8 mouse cellular contexts compared by ENCODE assay signal in the genomic region with DNA sequence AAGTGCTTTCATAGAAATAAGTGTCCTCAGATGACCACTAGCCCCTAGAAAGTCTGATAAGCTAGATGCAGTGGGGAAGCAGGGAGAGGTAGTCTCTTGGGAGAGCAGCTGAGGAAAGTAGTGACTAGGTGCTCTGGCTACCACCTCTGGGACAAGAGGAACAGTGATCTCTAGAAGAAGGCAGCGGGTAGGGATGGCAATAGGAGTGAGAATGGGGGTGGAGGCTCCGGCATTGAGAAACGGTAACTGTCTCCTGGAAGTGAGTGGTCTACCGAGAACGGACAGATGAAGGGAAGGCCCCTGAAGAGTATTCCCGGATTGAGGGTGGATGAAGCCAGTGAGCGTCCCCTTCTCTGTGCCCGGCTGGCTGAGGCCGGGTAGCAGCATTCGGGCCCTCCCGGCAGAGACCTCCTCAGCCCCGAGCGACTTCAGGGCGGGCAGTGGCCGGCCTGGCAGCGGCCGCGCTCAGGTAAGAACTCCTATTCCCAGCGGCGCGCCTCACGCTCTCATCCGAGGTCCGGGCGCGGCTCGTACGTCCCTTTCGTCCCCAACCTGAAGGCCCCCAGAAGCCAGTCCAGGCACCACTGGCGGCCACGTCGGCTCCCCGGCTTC. TPM values are rescaled to one million over a fixed set of nuclear protein-coding genes. Genes with fewer than 3 reads are reported as not detected.
DNase-seq lines count a peak whose midpoint lies in the region; ATAC-seq and TF ChIP-seq lines count a peak whose summit lies in the region.

No protein-coding gene starts in this region.

- peak overlapping the region; percentile 68 for H3K27ac ChIP-seq in heart, embryonic 13.5 days (replicated peaks)
- peak overlapping the region; percentile 23 for H3K27ac ChIP-seq in liver, embryonic 14.5 days
- H3K27ac ChIP-seq in stomach, postnatal 0 days (replicated peaks): peak overlapping the region; percentile 73

- TF ChIP-seq POLR2A in lung, adult 2 months (IDR thresholded peaks at IDR 0.05; ENCODE audit: borderline replicate concordance, extremely low read depth, low read depth, low read length): no peak

- 1% methylated on average over 33 of the region's 33 CpGs for WGBS in lung, adult 2 months
- under 1% methylated on average over 33 of the region's 33 CpGs for WGBS in heart, embryonic 13.5 days
- under 1% methylated on average over 33 of the region's 33 CpGs for WGBS in liver, embryonic 14.5 days (ENCODE audit: insufficient replicate concordance)
- WGBS in stomach, postnatal 0 days: under 1% methylated on average over 27 of the region's 33 CpGs

- peak overlapping the region; percentile 90 for H3K4me2 ChIP-seq in heart, embryonic 13.5 days
- peak overlapping the region; percentile 91 for H3K4me2 ChIP-seq in liver, embryonic 14.5 days (ENCODE audit: low read depth)
- peak overlapping the region; percentile 92 for H3K4me2 ChIP-seq in stomach, postnatal 0 days (replicated peaks; ENCODE audit: low read depth)

- peaks cover 12% of the 10 kb centered on the region for H3K4me1 ChIP-seq in lung, adult 2 months (ENCODE audit: control insufficient read depth, insufficient read depth, low read length)
- H3K4me1 ChIP-seq in heart, embryonic 13.5 days: peaks cover 22% of the 10 kb centered on the region
- peaks cover 7 to 9% of the 10 kb centered on the region in 2 experiments for H3K4me1 ChIP-seq in liver, embryonic 14.5 days (replicated peaks; ENCODE audit: control insufficient read depth in 2 of 2, insufficient read depth in 2 of 2, low read length in 1 of 2)
- H3K4me1 ChIP-seq in stomach, postnatal 0 days (replicated peaks; ENCODE audit: control insufficient read depth, insufficient read depth): no peaks in the 10 kb centered on the region

- DNase-seq in lung, adult 2 months: no peak
- DNase-seq in lung, postnatal 36 days: no peak
- DNase-seq in brain, adult 2 months (ENCODE audit: low read depth, low spot score): peak; percentile 31
- DNase-seq in liver, embryonic 14.5 days (ENCODE audit: low read depth in 3 of 3, low spot score in 3 of 3): peak in 1 of 3 experiments; percentile 26
- peak; percentile 28 for DNase-seq in stomach, postnatal 0 days (ENCODE audit: low spot score)
- no peak for DNase-seq in layer of hippocampus, postnatal 25 days (ENCODE audit: extremely low spot score in 1 of 2, low spot score in 1 of 2)
- no peak for DNase-seq in lung, postnatal 10 days

- H3K9me3 ChIP-seq in heart, embryonic 13.5 days: no peaks in the 10 kb centered on the region
- H3K9me3 ChIP-seq in liver, embryonic 14.5 days (ENCODE audit: control insufficient read depth, low read length): no peaks in the 10 kb centered on the region
- no peaks in the 10 kb centered on the region for H3K9me3 ChIP-seq in stomach, postnatal 0 days (ENCODE audit: control insufficient read depth, low read length)

- H3K36me3 ChIP-seq in heart, embryonic 13.5 days: no peaks in the 10 kb centered on the region
- H3K36me3 ChIP-seq in liver, embryonic 14.5 days (replicated peaks; ENCODE audit: control insufficient read depth, insufficient read depth, low read depth): no peaks in the 10 kb centered on the region
- no peaks in the 10 kb centered on the region for H3K36me3 ChIP-seq in stomach, postnatal 0 days (ENCODE audit: control insufficient read depth, insufficient read depth, low read length)

- peaks cover 4% of the 10 kb centered on the region for H3K27me3 ChIP-seq in heart, embryonic 13.5 days (replicated peaks)
- no peaks in the 10 kb centered on the region; the same call in 1 of the 2 replicates for H3K27me3 ChIP-seq in liver, embryonic 14.5 days (ENCODE audit: control insufficient read depth, insufficient read depth, low read length)
- H3K27me3 ChIP-seq in stomach, postnatal 0 days (ENCODE audit: control insufficient read depth, insufficient read depth, low read length): no peaks in the 10 kb centered on the region

- peak overlapping the region; percentile 87 for H3K9ac ChIP-seq in heart, embryonic 13.5 days
- peak overlapping the region; percentile 91 for H3K9ac ChIP-seq in liver, embryonic 14.5 days (replicated peaks)
- H3K9ac ChIP-seq in stomach, postnatal 0 days (ENCODE audit: low read length): peak overlapping the region; percentile 81

- ATAC-seq in heart, embryonic 13.5 days (ENCODE audit: extremely low read depth, insufficient number of reproducible peaks, low FRiP score, low TSS enrichment): no peak; the same call in 1 of the 2 replicates
- peak; percentile 75 for ATAC-seq in liver, embryonic 14.5 days (ENCODE audit: insufficient read depth)
- peak; percentile 70; the same call in 1 of the 2 replicates for ATAC-seq in stomach, postnatal 0 days (ENCODE audit: low FRiP score, low TSS enrichment)

- no peak for TF ChIP-seq CTCF in lung, adult 2 months (IDR thresholded peaks at IDR 0.05; ENCODE audit: insufficient read depth, low read length)
- no peak for TF ChIP-seq CTCF in liver, embryonic 14.5 days (IDR thresholded peaks at IDR 0.05; ENCODE audit: low read depth)
- TF ChIP-seq CTCF in stomach, postnatal 0 days (IDR thresholded peaks at IDR 0.05; ENCODE audit: low read depth): no peak

- TF ChIP-seq EP300 in liver, embryonic 14.5 days (IDR thresholded peaks at IDR 0.05; ENCODE audit: low read depth): no peak
- no peak for TF ChIP-seq EP300 in stomach, postnatal 0 days (optimal IDR thresholded peaks at IDR 0.05)

- H3K4me3 ChIP-seq in lung, adult 2 months (replicated peaks; ENCODE audit: extremely low read depth, low read depth, low read length): peak overlapping the region; percentile 96
- peak overlapping the region; percentile 70 for H3K4me3 ChIP-seq in heart, embryonic 13.5 days
- H3K4me3 ChIP-seq in liver, embryonic 14.5 days (ENCODE audit: insufficient read depth in 1 of 2, low read depth in 2 of 2, low read length in 2 of 2): peak overlapping the region; percentile 81 to 85
- H3K4me3 ChIP-seq in stomach, postnatal 0 days (ENCODE audit: low read depth, low read length): peak overlapping the region; percentile 84

RNA-seq across cellular contexts. Expression of gene Acer3, which starts 12.3 kb away (rescaled TPM):
- 22.0 and 22.6 TPM in 2 replicates for polyA plus RNA-seq in lung, adult 2 months (2012; rRNA removed)
- 18.9 and 24.6 TPM in 2 replicates for polyA plus RNA-seq in heart, embryonic 13.5 days (2015; fragmentation: Nextera tagmentation; extraction: Ambion mirVana)
- 7.5 and 13.8 TPM in 2 replicates for polyA plus RNA-seq in liver, embryonic 14.5 days (2012; rRNA removed)
- polyA plus RNA-seq in liver, embryonic 14.5 days (2014; fragmentation: Nextera tagmentation; extraction: Ambion mirVana): 24.0 and 26.5 TPM in 2 replicates
- 37.7 and 39.3 TPM in 2 replicates for polyA plus RNA-seq in stomach, postnatal 0 days (2015; fragmentation: Nextera tagmentation; extraction: Ambion mirVana)
- total RNA-seq in layer of hippocampus, postnatal 25 days (2021): 10 to 100 TPM; 17.9 to 20.8 TPM

RNA-seq across cellular contexts. Expression of gene Tsku, which starts 52.4 kb away (rescaled TPM):
- 22.0 and 29.3 TPM in 2 replicates for polyA plus RNA-seq in lung, adult 2 months (2012; rRNA removed)
- 5.7 and 6.7 TPM in 2 replicates for polyA plus RNA-seq in heart, embryonic 13.5 days (2015; fragmentation: Nextera tagmentation; extraction: Ambion mirVana)
- 1.9 and 2.1 TPM in 2 replicates for polyA plus RNA-seq in liver, embryonic 14.5 days (2012; rRNA removed)
- 1.7 and 1.9 TPM in 2 replicates for polyA plus RNA-seq in liver, embryonic 14.5 days (2014; fragmentation: Nextera tagmentation; extraction: Ambion mirVana)
- polyA plus RNA-seq in stomach, postnatal 0 days (2015; fragmentation: Nextera tagmentation; extraction: Ambion mirVana): 29.9 and 34.0 TPM in 2 replicates
- 1 to 10 TPM; 2.3 to 2.6 TPM for total RNA-seq in layer of hippocampus, postnatal 25 days (2021)

Comparison
In these comparisons a context has a peak if more than half of its experiments do, and no peak if none do; other contexts are left out.
1. DNase-seq: peak in brain, adult 2 months (single experiment) and stomach, postnatal 0 days (single experiment); none in lung, adult 2 months (single experiment), lung, postnatal 36 days (single experiment), layer of hippocampus, postnatal 25 days (0 of 2) and lung, postnatal 10 days (single experiment).
2. H3K27ac ChIP-seq: peak in every context shown above with its lines; median percentile 73 in stomach, postnatal 0 days; 68 in heart, embryonic 13.5 days; 23 in liver, embryonic 14.5 days.
3. Peak in every context shown above with its lines, with median percentiles within 50 percentile points of each other: H3K4me3 ChIP-seq, H3K4me2 ChIP-seq and H3K9ac ChIP-seq.